Mouse (Mus musculus) leukemia stem cell, adult 10-12 weeks (primary cell): ENCODE results near the gene Ndufa5. TPM values are rescaled to one million over a fixed set of nuclear protein-coding genes. Genes with fewer than 3 reads are reported as not detected.

Experiments used
- polyA plus RNA-seq: library from polyadenylated mRNA; stranded (reverse); fragments of >175 nt; gene quantifications from 2 replicates; pipeline ENCODE4 v1.2.3, GENCODE M21; 2012; ENCODE audit warnings: low replicate concordance

The Ndufa5 gene
- 1.9 and 3.1 TPM in 2 replicates for polyA plus RNA-seq

GRCm38 (mm10) chr6:24527155-24528063, at the start of gene Ndufa5:
Gene Ndufa5, minus strand, starts transcription at chr6:24528013.

GRCm38 (mm10) chr6:24528064-24528243, 141 bp upstream of the Ndufa5 start, which contains the start of gene Asb15:
Gene Asb15, plus strand, starts transcription at chr6:24528144.

GRCm38 (mm10) chr6:24514552-24515284, 13.1 kb downstream of the Ndufa5 start, which contains the start of gene Iqub:
Gene Iqub, minus strand, starts transcription at chr6:24515067.

Other genes starting within 250 kb of the Ndufa5 start
- gene Iqub, start 12.9 kb downstream of the Ndufa5 start, polyA plus RNA-seq: not detected in 2 replicates
- not detected in 2 replicates for gene Asb15, start 131 bp upstream of the Ndufa5 start, polyA plus RNA-seq
- not detected in 2 replicates for gene Lmod2, start 69.7 kb upstream of the Ndufa5 start, polyA plus RNA-seq
- gene Wasl, start 137.0 kb upstream of the Ndufa5 start, polyA plus RNA-seq: 22.8 and 31.8 TPM in 2 replicates
- gene Hyal6, start 205.2 kb upstream of the Ndufa5 start, polyA plus RNA-seq: not detected in 2 replicates
- gene Hyal4, start 220.3 kb upstream of the Ndufa5 start, polyA plus RNA-seq: not detected in 2 replicates